Mouse (Mus musculus) right cerebral cortex, postnatal 10 days (tissue): ENCODE data around the gene Efna2.
A peak's percentile ranks its signal among the peaks of the same experiment; 100 is the strongest.

Experiments
- DNase-seq, 2 experiments: peaks; one replicate each; pipeline ENCODE4 v3.0.0; 2021; ENCODE audit warnings: low spot score in 2 of 2

Gene Efna2

DNA sequence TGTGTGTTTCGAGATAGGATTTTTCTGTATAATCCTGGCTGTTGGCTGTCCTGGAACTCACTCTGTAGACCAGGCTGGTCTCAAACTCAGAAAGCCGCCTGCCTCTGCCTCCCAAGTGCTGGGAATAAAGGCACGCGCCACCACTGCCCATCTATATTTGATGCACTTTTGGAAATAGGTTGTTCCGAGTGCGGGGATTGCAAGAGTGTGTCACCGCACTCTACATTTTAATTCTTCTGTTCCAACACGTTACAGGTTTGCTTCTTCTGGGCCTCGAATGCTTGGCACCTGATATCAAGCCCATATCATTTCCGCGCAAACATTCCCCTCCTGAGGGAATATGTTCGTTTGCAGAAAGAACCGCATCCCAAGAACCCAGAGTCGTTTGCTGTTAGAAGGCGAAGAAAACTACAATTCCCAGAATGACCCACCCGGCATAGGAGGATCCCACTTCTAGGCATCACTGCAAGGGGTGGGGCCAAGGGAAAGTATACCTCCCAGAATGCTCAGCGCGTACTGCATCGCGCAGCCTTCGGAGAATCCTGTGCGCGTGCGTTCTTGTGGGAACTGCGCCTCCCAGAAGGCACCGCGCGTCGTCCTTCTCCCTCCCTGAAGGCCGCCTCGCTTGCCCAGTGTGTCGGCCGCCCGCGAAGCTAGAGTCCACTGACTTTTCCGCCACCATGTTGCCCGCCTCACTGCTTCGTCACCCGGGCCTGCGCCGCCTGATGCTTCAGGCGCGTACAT lies 37.3 kb upstream of the Efna2 start:
- peak; percentile 97 to 98 for DNase-seq

DNA sequence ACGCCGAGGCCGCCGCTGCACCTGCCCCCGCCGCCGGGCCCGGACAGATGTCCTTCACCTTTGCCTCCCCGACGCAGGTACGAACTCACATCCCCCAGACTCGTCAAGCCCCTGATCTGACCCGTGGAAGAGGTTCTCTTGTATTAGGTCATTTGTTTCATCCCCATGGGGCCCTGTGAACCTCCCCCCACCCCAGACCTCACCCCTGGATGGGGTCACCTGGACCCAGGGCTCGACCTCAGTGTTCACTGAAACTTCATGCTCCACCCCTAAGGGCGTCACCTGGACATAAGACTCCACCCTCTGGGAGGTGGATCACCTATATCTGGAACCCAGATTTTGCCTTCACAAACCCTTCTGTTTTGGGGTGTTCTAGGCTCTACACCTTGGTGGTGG lies 36.8 kb upstream of the Efna2 start:
- DNase-seq, result no peak

DNA sequence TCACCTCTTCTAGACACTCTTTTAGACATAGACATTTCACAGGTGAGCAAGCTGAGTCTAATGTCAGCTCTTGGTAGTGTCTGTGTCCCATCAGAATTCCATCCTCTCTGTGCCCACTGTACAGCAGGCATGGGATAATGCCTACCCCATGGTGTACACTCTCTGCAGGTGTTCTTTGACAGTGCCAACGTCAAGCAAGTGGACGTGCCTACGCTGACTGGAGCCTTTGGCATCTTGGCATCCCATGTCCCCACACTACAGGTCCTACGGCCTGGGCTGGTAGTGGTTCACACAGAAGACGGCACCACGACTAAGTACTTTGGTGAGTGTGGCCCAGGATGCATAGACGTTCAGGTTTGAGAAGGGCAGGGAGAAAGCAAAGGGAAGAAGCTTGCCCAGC lies 35.6 kb upstream of the Efna2 start:
- DNase-seq, result no peak

DNA sequence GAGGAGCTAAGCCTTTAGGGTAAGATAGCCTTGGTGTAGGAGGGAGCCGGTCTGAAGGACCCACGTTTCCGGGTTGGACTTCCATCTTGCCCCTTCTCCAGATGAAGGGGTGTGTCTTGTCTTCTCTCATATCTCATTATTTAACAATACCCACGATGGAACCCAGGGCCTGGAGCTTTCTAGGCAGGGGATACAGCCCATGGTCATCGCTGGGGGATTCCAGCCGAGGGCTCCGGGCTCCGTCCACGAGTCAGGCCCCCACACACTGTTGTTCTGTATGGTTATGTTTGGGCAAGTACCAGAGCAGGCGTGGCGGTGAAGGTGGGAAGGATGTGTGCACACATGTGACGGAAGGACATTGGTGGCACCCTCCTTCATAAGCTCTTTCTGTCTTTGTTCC lies 35.1 kb upstream of the Efna2 start:
- DNase-seq, result peak in 1 of 2 experiments; percentile 25

DNA sequence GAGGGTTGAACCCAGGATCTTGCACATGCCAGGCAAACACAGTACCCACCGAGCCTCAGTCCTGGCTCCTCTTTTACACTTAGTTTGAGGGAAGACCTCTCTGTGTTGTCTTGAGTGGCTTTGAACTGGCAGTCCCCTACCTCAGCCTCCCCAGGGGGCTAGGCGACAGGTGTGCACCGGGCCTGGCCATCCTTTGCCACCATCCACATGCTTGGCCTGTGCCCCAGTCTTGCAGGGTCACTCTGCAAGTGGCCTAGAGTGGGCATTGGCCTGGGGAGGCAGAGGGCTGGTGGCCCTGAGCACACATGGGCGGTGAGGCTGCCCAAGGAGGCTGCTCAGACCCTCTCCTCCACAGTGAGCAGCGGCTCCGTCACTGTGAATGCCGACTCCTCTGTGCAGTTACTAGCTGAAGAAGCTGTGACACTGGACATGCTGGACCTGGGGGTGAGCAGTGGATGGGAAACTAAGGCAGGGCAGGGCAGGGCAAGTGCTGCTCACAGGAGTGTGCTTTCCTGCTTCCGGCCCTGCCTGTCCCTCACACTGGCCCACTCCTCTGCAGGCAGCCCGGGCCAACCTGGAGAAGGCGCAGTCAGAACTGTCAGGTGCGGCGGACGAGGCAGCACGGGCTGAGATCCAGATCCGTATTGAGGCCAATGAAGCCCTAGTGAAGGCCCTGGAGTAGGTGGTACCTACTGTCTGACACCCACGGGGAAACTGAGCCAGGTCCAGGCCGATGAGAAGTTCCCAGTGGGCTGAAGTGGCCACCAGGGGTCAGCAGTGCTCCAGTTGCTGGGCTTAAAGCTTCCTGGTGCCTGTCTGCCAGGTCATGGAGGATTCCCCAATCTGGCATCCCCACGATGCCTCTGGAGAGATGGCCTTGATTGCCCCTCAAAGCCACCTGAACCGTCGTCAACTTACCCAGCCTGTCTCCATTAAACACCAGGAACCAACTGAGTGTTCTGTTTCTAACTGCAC lies 34.1 kb upstream of the Efna2 start:
- DNase-seq, result peak; percentile 80 to 82

DNA sequence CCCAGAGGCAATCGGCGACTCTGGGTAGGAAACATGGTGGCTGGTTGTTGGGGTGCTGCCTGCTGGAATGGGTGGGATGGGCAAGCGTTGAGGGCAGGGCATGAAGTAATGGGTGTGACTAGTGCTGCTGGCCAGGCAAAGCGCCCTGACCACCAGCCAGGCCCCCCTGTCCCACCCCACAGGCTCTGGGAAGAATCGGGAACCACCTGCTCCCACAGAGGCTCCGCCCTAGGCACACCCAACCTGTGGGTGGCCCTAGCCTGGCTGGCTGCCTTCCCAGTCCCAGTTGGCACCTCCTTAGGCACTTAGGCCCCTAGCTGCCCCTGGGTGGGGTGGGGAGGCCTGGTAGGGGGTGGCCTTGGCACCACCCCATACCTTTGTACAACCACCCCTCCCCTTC lies 33.4 kb upstream of the Efna2 start:
- no peak for DNase-seq

DNA sequence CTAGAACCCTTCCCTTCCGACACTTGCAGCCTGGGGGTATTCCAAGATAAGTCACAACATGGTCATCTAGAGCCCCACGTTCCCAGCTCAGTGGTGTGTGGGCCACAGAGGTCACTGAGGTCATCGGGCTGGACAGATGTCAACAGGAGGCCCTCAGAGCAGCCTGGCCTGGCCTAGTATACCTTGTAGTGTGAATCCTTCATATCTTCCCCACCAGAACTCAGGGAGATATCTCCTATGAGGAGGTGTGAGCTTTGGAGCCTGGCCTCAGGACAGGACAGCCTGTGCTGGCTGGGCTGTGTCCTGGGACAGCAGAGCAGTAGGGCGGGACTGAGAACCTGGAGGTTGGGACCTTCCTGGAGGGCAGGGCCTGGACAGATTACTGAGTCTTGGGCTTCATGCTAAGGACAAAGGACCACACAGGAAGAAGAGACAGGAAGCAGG lies 32.7 kb upstream of the Efna2 start:
- peak in 1 of 2 experiments; percentile 52 for DNase-seq

DNA sequence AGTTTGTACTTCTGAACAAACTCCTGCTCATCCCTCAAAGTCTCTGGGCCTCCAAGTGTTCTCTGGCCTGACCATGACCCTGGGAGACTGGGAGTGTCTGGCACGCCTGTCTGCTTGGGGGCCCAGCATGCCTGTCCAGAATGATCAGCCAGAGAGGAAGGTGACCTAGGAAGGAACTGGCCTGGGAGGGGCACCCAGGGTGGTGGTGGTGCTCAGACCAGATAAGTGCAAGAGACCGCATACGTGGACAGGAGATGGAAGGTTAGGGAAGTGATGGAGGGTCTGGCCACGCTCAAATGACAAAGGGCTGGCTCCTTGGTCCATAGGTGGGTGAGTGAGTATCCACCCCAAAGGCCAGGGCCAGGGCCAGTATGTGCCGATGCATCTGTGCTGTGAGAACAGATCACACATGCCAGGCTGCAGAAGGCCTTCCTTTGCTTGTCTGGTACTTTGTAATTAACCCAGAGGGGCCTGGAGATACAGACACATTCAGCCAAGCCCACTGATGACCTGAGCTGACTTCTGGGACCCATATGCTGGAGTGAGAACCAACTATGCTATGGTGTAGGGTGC lies 32.0 kb upstream of the Efna2 start:
- peak in 1 of 2 experiments; percentile 50 for DNase-seq

DNA sequence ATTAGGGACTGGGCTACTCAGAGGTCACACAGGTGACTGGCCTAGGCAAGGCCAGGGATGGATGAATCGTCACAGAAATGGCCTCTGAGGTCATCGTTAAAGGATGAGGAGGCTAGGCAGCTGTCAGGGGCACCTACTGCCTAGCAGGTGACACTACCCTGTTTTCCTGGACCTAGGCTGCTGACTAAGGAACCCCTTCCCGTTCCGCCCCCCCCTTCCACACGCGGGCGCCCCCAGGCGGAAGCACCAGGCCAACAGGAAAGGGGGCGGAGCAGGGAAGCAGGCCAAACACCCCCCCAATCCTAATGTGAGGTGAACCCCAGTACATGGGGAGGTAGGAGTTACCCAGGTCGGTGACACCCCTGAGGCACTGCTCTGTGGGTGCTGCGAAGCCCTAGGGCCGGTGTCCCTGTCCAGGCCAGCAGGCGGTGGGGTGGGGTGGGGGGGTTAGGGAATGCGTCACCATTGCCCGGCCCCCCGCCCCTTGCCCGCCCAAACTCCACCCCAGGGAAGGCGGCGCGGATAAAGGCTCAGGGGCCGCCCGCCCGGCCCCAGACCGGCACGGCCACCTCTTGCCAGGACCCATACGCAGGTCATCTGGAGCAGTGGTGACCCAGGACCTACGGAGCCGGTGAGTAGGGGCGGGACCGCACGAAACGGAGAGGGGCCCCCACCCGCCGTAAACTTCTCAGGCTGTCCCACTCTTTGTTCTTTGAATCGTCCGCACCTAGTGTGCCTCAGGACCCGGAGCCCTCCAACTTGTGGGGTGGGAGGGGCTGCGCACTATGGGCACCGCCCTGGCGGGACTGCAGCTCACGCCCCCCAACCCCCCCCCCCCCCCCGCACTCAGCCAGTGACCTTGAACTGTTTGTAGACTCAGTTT lies 31.3 kb upstream of the Efna2 start, which contains the start of gene Midn:
Midn (plus strand) TSS at position 554 of the 883 bp plus-strand sequence.
- peak; percentile 82 to 83 for DNase-seq

DNA sequence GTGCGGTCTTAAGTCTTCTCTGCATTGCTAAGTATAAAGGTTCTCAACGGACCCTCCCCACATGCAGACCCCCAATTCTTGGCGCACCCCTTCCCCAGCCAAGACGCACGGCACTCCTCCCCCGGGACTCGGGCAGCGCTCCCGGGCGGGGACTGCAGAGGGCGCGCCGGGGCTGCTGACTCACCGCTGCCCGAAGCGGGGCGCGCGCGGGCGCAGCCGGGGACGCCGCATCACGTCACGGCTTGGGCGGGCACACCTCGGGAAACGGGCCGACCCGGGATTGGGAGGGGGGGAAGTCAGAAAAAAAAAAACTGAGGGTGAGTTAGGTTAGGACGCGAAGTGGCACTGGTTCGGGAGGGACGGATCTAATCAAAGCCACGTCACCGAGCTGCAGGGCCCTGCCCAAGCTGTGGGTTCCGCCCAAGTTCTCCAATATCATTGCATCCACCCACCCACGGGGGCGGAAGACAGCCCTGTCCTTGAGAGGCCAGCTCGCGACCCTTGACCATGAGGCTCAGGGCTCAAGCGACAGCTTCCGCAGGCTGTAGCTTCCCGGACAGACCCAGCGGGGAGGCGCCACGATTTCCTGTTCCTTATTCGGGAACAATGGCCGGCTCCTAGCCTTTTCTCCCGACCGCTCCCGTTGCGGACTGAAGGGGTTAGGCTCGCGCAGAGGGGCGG lies 30.5 kb upstream of the Efna2 start:
- peak; percentile 96 for DNase-seq

DNA sequence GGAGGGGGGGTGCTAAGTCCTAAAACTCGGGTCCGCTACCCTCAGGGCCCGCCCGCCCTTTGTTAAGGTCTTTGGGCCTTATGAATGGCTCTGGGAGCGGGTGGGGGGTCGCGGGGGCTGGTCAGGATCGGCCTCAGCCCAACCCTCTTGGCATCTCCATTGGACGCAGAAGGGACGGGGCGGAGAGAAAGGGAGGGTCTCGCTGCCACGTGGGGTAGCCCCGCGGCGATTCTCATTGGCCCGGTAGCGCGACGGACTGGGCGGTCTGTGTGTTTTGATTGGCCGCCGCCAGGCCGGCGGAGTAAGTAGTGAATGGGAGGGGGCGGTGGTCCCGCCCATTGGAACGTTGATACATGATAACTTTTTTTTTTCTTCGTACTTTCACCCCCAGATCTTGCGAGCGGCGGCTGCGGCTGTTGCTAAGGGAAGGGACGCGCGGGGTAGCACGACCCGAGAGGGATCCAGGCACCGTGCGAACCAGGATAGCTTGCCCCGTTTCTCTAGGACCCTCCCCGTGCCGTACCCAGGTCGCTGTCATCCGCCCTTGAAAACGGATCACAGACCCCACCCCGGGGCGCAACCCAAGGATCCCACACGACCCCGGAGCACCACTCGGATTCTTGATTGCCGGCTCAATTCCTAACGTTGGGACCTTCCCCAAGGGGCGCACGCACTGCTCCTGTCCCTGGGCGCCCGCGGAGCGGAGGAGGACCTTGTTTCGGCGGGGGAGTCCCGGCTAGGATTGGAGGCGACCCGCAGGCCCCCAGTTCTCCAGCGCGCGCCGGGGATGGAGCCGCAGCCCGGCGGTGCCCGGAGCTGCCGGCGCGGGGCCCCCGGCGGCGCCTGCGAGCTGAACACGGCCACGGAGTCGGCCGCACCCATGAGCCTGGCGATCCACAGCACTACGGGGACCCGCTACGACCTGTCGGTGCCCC lies 29.7 kb upstream of the Efna2 start:
- peak; percentile 99 to 100 for DNase-seq

DNA sequence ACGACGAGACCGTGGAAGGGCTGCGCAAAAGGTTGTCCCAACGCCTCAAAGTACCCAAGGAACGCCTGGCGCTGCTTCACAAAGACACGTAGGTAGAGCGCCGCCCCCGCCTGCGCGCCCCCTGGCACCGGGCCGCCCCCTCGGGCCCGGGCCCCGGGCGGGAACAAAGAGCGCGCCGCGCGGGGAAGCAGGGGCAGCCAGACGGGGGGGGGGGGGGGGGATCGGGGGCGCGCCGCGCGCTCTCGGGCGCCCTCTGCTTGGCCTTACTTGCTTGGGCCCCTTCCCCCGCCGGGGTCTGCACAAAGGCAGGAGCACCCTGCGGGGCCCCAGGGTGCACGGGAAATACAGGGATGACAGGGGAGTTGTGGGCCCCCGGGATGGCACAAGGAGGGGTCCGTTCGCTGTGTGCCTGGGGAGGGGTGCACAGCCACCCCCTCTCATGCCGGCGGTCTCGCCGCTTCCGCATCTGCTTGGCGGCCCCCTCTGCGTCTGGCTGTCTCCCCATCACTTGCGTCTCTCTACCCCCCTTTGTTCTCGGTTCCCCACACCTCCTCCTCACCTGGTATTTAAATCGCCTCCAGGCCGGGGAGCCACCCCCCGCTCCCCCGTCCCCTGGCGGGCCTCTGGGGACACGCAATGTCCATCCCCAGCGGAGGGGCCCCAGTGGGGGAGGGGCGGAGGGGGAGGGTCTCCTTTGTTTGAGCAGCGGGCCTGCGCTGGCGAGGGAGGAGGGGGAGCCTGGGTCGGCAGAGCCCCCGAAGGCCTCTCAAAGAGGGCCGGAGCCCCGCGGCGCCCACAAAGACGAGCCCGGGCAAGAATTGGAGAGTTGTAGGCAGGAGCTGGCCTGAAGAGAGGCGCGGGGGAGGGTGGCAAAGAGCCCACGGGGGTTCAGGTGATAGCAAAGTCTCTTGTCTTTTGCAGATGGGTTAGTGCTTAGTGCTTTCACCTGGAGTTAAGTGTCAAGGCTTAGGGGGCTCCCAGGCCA lies 28.8 kb upstream of the Efna2 start:
- peak; percentile 79 to 83 for DNase-seq

DNA sequence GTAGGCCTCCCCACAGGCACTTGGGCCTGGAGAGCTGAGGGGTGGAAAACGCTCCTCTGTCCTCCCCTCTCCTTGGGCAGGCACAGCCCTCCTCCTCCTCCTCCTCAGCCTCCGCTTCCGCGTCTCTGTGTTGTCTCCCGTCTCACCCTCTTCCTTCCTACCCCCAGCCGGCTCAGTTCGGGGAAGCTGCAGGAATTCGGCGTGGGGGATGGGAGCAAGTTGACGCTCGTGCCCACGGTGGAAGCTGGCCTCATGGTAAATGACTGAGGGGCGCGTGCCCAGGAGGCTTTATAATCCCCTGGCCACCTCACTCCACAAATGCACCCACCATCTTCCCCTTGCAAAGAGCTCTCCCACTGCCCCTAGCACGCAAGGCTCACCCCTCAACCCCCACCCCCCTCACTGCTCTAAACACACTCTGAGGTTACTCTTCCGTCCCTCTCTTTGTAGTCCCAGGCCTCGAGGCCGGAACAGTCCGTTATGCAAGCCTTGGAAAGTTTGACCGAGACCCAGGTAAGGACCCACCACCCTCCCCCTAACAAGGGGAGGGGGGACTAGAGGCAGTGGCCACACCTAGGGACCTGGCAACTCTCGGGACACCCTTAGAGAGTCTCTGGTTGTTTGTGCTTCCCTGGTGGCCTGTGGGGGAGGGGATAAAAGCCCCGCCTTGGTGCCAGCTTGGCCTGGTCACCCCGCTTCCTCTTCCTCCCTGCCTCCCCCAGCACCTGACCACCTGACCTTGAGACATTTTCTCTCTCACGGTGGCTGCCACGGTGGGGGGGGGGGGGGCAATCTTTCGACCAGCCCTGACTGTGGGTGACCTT lies 27.9 kb upstream of the Efna2 start:
- peak; percentile 86 to 87 for DNase-seq

DNA sequence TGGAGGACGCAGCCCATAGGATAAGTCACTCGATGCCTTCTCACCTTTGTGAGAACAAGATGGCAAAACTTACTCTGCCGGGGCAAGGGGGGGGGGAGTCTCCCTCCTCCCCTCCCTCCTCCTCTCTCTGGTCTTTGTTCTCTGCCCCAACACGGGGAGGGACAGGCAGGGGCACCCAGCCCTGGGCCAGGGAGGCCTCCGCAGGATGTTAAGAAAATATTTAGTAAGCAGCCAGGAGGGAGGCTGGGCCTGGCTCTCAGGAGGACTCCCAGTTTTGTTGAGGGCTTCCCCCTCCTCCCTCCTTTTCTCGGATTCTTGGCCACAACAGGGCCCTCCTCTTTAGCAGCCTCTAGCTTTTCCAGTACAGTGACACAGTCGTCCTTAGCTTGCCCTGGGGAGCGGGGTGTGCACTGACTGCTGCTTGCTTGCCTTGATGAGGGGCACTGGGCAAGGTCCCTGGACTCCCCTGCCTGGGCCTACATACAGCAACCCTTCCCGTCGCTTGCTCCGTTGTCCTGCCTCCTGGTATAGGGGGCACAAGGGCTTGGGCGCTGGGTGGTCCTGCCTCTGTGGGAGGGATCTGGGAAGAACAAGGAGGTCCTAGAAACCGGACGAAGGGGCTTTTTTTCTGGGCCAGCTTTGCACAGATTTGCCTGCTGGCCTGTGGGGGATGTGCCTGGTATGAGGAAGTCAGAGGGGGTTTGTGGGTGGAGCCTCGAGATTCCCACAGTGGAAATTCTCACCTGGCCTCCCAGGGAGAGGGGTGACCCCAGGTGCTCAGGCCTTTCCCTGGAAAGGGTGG lies 27.0 kb upstream of the Efna2 start:
- no peak for DNase-seq

DNA sequence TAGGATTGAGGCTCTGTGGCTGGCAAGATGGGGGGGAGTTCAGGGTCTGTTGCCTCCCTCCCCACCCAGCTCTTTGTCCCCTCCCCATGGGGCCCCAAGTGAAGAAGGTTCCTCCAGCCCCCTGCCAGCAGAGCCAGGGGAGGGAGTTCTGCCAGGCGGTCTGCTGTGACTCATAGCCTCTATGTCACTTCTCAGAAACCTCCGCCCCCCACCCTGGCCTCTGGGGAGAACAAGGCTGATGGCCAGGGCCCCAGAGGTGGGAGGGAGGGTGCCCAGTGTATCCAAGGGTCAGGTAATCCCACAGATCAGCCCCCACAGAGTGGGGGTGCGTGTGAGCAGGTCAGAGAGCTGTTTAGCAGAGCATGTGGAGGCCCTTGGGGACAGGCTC lies 26.4 kb upstream of the Efna2 start:
- DNase-seq, result no peak

DNA sequence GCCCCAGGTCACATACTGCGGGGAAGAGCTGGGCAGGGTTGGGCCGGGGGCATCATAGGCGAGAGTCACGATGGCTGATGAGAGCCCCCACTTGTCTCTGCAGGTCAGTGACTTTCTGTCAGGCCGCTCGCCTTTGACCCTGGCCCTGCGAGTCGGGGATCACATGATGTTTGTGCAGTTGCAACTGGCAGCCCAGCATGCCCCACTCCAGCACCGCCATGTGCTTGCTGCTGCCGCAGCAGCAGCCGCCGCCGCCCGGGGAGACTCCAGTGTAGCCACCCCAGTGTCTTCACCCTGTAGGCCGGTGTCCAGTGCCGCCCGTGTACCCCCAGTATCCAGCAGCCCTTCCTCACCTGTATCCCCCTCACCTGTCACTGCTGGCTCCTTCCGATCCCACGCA lies 25.6 kb upstream of the Efna2 start:
- peak in 1 of 2 experiments; percentile 51 for DNase-seq

DNA sequence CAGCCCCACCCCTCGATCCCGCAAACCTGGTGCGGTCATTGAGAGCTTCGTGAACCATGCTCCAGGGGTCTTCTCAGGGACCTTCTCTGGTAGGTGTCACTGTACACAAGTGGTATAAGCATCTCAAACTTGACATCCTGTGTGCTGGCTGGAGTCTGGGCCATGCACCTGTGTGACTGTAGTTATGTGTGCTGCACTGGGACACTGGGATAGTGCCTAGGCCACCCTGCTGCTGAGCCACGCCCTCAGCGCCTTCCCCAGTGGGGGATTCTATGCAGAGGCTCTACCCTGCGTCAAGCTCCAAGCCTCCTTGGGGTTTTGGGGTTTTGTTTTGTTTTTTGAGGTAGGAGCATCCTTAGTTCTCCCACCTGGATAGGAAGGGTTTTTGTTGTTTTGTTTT lies 24.9 kb upstream of the Efna2 start:
- DNase-seq, result no peak
